Mouse (Mus musculus) limb, embryonic 11.5 days (tissue): ENCODE results near the gene Taok3. TPM values are rescaled to one million over a fixed set of nuclear protein-coding genes. Genes with fewer than 3 reads are reported as not detected.
A peak's percentile ranks its signal among the peaks of the same experiment; 100 is the strongest.
"Not testable (repeated sequence)": the region's sequence is repeated elsewhere in the genome, so short reads cannot be mapped to it uniquely, and the experiment has no call there.

Experiments used
- ATAC-seq: fragments of 200-750 bp; cut with Nextera tagmentation; 2 replicates; pipeline ENCODE4 v1.8.0; 2017; ENCODE audit warnings: low read depth; ENCODE audit not compliant: insufficient number of reproducible peaks, low FRiP score, low TSS enrichment
- DNase-seq: peaks from one replicate; pipeline ENCODE4 v3.0.0-alpha.2; 2015; ENCODE audit warnings: low spot score
- H3K27ac ChIP-seq: fragments of 300-500 bp; sonication (generic); replicated peaks from 2 replicates; pipeline ENCODE4 v1.5.1; 2014; ENCODE audit warnings: low read depth, mild to moderate bottlenecking, low read length
- H3K27me3 ChIP-seq: fragments of 300-500 bp; sonication (generic); 2 replicates; pipeline ENCODE4 v1.6.1; 2014; ENCODE audit warnings: mild to moderate bottlenecking, low read length, mixed read lengths; ENCODE audit not compliant: control insufficient read depth, insufficient read depth
- H3K36me3 ChIP-seq: fragments of 300-500 bp; sonication (generic); 2 replicates; pipeline ENCODE4 v1.6.1; 2014; ENCODE audit warnings: mild to moderate bottlenecking, low read length, moderate library complexity, mixed read lengths; ENCODE audit not compliant: control insufficient read depth, insufficient read depth
- H3K4me1 ChIP-seq: fragments of 300-500 bp; sonication (generic); 2 replicates; pipeline ENCODE4 v1.6.1; 2014; ENCODE audit warnings: low read length, mixed read lengths; ENCODE audit not compliant: control insufficient read depth, insufficient read depth
- H3K4me2 ChIP-seq: fragments of 300-500 bp; sonication (generic); 2 replicates; pipeline ENCODE4 v1.6.1; 2014; ENCODE audit warnings: low read depth, mild to moderate bottlenecking, moderate library complexity; ENCODE audit not compliant: severe bottlenecking
- H3K4me3 ChIP-seq: fragments of 300-500 bp; sonication (generic); 2 replicates; pipeline ENCODE4 v1.5.1; 2014; ENCODE audit warnings: low read depth, low read length
- H3K9ac ChIP-seq: fragments of 300-500 bp; sonication (generic); 2 replicates; pipeline ENCODE4 v1.6.1; 2014; ENCODE audit warnings: mild to moderate bottlenecking, low read length
- H3K9me3 ChIP-seq: fragments of 300-500 bp; sonication (generic); 2 replicates; pipeline ENCODE4 v1.6.1; 2016; ENCODE audit warnings: low read length; ENCODE audit not compliant: control insufficient read depth
- WGBS: fragments of 180-500 bp; shearing (Covaris S2); extraction: QIAGEN DNeasy Blood & Tissue Kit; methylation state at CpG from one replicate; pipeline ENCODE4 v1.1.7; 2014; 5-methylcytosine and 5-hydroxymethylcytosine counted together
- polyA plus RNA-seq: library from polyadenylated mRNA; unstranded; fragments of >200 nt; fragmentation: Nextera tagmentation; extraction: Ambion mirVana; gene quantifications from 2 replicates; pipeline ENCODE4 v1.2.1, GENCODE M21; 2014

The Taok3 gene
- polyA plus RNA-seq, 1 experiment from 2014 or later: 6.1 TPM

DNA sequence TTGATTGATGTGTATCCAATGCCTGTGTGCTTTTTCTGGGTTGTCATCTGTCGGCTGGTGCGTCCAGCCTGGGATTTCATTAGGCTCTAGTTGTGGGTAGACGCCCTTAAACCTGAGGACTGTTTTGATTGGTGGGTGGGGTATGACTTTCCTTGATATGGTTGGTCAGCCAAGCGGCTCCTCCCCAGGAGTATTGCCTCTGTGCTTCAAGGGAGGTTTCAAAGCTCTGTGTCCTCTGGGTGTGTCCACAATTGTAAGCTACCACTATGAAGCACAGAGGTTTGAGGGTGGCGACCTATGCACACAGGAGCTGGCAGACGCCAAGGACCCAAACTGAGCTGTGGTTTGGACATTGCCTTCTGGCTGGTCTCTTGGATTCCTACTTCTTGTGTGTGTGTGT lies 172.6 kb downstream of the Taok3 start:
- no peaks in the 10 kb centered on the region for H3K36me3 ChIP-seq
- no peak overlapping the region for H3K4me3 ChIP-seq
- no peak overlapping the region for H3K27ac ChIP-seq
- peaks cover 4% of the 10 kb centered on the region; the same call in 1 of the 2 replicates for H3K4me1 ChIP-seq
- H3K9me3 ChIP-seq: no peaks in the 10 kb centered on the region
- ATAC-seq (no peak), DNase-seq (no peak)
- no peaks in the 10 kb centered on the region for H3K27me3 ChIP-seq
- WGBS: 79% methylated on average over 6 of the region's 6 CpGs
- no peak overlapping the region for H3K4me2 ChIP-seq
- H3K9ac ChIP-seq: no peak overlapping the region

DNA sequence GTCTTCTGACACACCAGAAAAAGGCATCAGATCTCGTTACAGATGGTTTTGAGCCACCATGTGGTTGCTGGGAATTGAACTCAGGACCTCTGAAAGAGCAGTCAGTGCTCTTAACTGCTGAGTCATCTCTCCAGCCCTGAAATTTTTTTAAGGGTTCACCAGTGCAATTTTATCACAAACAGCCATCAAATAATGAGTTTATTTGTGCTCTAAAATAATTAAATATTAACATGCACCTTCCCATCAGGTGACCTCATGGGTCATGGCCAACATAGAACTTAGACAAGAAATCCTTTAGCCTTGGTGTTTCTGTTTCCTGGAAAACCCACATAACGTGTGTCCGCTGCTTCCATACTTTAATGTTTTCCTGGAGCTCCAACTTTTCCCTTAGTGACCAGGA lies 173.8 kb downstream of the Taok3 start:
- not testable (repeated sequence) for H3K9ac ChIP-seq, DNase-seq, ATAC-seq, H3K4me1 ChIP-seq, H3K36me3 ChIP-seq, H3K27me3 ChIP-seq, H3K27ac ChIP-seq, H3K4me2 ChIP-seq, H3K9me3 ChIP-seq, H3K4me3 ChIP-seq
- WGBS: 85% methylated on average over 3 of the region's 3 CpGs

DNA sequence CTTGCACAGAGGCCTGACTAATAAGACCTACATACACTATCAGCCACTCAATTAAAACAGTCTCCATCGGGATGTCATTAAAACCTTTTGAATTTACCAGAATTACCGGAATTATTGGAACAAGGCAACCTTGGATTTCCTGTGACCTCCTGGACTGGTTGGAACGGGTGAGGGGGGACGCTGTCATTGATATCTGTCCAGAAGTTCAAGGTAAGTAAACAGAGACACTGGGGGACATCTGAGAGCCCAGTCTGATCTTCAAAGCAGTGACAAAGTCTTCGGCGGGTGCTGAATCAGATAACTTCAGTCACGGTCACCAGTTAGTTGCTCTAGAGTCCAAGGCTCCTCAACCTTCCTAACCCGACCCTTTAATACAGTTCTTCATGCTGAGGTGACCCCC lies 175.1 kb downstream of the Taok3 start:
- Histone ChIP-seq H3K4me1 (no peaks in the 10 kb centered on the region), H3K36me3 (no peaks in the 10 kb centered on the region), H3K9ac (no peak overlapping the region), H3K4me3 (no peak overlapping the region), H3K4me2 (no peak overlapping the region), H3K27ac (no peak overlapping the region), H3K27me3 (no peaks in the 10 kb centered on the region), H3K9me3 (no peaks in the 10 kb centered on the region)
- ATAC-seq (no peak), DNase-seq (no peak)
- WGBS: 93% methylated on average over 8 of the region's 8 CpGs

DNA sequence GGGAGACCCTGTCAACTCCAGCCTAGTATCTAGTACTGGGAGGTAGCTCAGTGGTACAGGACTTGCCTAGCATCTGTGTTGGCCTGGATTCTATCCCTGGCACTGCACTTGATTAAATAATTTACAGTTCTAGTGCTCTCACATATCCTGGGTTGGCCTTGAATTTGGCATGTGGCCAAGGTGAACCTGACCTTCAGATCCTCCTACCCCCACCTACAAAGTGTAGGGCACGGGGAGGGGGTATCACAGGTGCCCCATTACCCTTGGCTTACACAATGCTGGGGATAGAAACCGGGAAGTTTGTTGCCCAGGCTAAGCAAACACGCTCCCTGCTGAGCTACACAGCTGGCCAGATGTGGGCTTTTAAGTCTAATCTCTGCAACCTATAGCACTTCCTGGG lies 183.0 kb downstream of the Taok3 start:
- Histone ChIP-seq H3K27me3 (no peaks in the 10 kb centered on the region), H3K4me2 (no peak overlapping the region), H3K9me3 (no peaks in the 10 kb centered on the region), H3K36me3 (no peaks in the 10 kb centered on the region), H3K4me1 (no peaks in the 10 kb centered on the region), H3K27ac (no peak overlapping the region), H3K4me3 (no peak overlapping the region), H3K9ac (no peak overlapping the region)
- no peak for ATAC-seq
- DNase-seq: no peak
- WGBS: 80% methylated on average over 3 of the region's 3 CpGs

DNA sequence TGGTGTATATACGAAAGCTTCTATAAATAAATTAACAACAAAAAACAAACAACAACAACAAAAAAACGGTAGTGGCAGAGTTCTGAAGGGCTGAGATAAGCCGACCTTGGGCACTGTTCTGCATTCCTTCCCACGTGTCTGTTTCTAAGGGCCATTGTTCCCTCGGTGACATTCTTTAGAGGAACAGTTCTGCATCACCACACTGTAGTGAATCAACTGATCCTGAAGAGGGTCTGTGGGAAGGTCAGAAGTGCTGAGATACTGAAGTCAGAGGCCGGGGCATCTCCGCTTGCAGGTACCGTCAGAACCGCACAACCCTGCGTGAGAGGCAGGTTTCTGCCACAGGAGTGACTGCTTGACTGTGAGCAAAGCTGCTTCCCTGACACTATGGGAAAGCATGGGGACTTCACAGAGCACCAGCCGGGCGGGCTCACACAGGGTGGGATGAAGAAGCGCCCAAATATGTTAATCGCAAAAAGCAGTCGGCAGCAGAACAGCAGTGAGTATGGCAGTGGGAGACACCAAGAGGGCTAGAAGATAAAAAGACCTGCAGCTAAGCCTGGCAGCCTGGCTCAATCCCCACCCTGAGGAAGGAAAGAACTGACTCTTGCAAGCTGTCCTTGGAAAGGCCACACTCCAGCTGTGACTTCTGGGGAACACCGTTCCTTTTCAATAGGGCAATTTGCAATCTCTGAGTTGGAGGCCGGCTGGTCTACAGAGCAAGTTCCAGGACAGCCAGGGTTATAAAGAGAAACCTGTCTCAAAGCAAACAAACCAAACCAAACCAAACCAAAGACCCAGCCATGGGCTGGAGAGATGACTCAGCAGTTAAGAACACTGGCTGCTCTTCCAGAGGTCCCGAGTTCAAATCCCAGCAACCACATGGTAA lies 184.0 kb downstream of the Taok3 start:
- Histone ChIP-seq H3K4me1 (no peaks in the 10 kb centered on the region), H3K27me3 (no peaks in the 10 kb centered on the region), H3K9ac (no peak overlapping the region), H3K36me3 (no peaks in the 10 kb centered on the region), H3K4me3 (no peak overlapping the region), H3K9me3 (no peaks in the 10 kb centered on the region), H3K4me2 (no peak overlapping the region), H3K27ac (no peak overlapping the region)
- ATAC-seq (no peak), DNase-seq (no peak)
- WGBS: 72% methylated on average over 18 of the region's 18 CpGs

DNA sequence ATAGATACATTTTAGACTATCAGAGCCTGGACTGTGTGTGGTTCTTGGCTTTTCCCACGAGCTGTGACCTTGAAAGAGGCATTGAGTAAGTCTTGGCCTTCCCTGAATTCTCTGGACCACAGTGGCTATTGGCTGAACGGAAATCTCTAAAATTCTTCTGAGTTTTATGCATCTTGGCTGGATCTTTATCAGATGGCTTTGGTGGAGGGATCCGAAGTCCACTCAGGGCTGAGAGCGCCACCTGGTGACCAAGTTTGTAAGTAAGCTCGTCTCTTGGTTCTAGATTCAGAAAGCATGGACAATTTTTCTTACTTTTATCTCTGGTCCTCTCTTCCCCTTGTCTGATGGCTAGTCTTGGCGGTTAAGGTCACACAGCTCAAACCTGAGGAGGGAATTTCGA lies 185.0 kb downstream of the Taok3 start:
- Histone ChIP-seq H3K4me3 (no peak overlapping the region), H3K4me1 (no peaks in the 10 kb centered on the region), H3K27me3 (no peaks in the 10 kb centered on the region), H3K36me3 (no peaks in the 10 kb centered on the region), H3K4me2 (no peak overlapping the region), H3K27ac (no peak overlapping the region), H3K9ac (no peak overlapping the region), H3K9me3 (no peaks in the 10 kb centered on the region)
- DNase-seq: peak; percentile 73
- 80% methylated on average over 7 of the region's 7 CpGs for WGBS
- no peak for ATAC-seq

DNA sequence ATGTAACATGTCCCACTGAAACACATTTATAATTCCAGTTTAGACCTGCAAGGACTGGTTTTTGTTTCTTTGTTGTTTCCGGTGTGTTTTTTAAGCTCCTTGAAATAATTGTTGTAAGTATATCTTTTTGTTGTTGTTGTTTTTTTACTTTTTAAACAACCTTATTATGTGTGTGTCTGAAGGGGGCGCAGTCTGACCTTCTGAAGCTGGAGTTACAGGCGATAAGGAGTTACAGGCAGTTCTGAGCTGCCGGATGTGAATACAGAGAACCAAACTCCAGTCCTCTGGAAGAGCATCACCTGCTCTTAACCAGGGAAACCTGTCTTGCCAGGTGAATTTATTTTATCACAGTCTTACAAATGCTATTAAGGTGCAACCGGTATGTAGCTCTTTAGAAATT lies 185.8 kb downstream of the Taok3 start:
- H3K4me2 ChIP-seq: no peak overlapping the region
- no peak for DNase-seq
- 94% methylated on average over 5 of the region's 5 CpGs for WGBS
- no peak for ATAC-seq
- H3K9ac ChIP-seq: no peak overlapping the region
- no peaks in the 10 kb centered on the region for H3K27me3 ChIP-seq
- no peak overlapping the region for H3K27ac ChIP-seq
- no peak overlapping the region for H3K4me3 ChIP-seq
- no peaks in the 10 kb centered on the region for H3K9me3 ChIP-seq
- no peaks in the 10 kb centered on the region for H3K36me3 ChIP-seq
- H3K4me1 ChIP-seq: no peaks in the 10 kb centered on the region

DNA sequence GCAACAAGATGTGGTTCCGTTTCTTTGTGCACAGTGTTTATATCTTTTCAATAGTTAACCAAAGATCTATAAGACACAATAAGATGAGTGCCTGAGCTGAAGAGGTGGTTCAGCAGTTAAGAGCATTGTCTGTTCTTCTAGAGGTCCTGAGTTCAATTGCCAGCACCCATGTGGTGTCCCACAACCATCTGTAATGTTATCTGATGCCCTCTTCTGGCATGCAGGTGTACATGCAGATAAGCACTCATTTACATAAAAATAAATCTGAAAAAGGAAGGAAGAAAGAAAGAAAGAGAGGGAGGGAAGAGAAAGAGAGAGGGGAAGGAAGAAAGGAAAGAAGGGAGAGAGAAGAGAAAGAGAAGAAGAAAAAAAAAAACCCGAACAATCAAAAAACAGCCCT lies 186.9 kb downstream of the Taok3 start:
- ATAC-seq (no peak), DNase-seq (no peak)
- Histone ChIP-seq H3K27ac (no peak overlapping the region), H3K9me3 (no peaks in the 10 kb centered on the region), H3K4me1 (no peaks in the 10 kb centered on the region), H3K4me3 (no peak overlapping the region), H3K36me3 (no peaks in the 10 kb centered on the region), H3K9ac (no peak overlapping the region), H3K27me3 (no peaks in the 10 kb centered on the region), H3K4me2 (no peak overlapping the region)
- WGBS: 90% methylated on average over 2 of the region's 2 CpGs

DNA sequence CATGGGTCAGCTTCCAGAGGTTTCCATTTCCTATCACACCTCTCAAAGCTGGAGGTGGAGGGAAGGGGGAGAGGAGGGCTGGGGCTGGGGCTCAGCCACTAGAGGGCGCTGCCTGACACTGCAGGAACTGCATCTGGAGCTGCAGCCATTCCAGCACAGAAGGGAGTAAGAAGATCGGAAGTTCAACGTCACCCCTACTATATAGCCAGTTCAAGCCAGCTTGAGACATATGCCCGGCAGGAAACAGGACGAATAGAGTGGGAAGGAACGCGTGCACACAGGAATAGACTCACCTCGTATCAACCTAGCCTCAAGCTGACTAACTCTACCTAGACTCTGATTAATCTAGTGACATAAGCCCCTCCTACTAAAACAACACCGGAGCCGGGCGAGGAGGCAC lies 187.8 kb downstream of the Taok3 start:
- H3K4me3 ChIP-seq: no peak overlapping the region
- H3K4me1 ChIP-seq: no peaks in the 10 kb centered on the region
- 37% methylated on average over 11 of the region's 11 CpGs for WGBS
- H3K9ac ChIP-seq: no peak overlapping the region
- H3K4me2 ChIP-seq: no peak overlapping the region
- no peaks in the 10 kb centered on the region for H3K9me3 ChIP-seq
- H3K36me3 ChIP-seq: no peaks in the 10 kb centered on the region
- no peaks in the 10 kb centered on the region for H3K27me3 ChIP-seq
- DNase-seq (peak; percentile 75), ATAC-seq (no peak)
- H3K27ac ChIP-seq: no peak overlapping the region
